Mouse (Mus musculus): Measurements from ENCODE around the gene Gm15130. TPM values are rescaled to one million over a fixed set of nuclear protein-coding genes. Genes with fewer than 3 reads are reported as not detected.

Gm15130 gene
- not detected for total RNA-seq (2021)

- no peak for DNase-seq (ENCODE audit: extremely low spot score in 1 of 2, low spot score in 1 of 2)
These were observed at the start of gene Gm15130 for GRCm38 (mm10) chr2:111152836-111153235. Gm15130 (minus strand) TSS chr2:111152936.

GRCm38 (mm10) chr2:111182068-111182467 lies 29.3 kb upstream of the Gm15130 start:
- DNase-seq (ENCODE audit: extremely low spot score in 1 of 2, low spot score in 1 of 2) = no peak

GRCm38 (mm10) chr2:111135739-111136138 lies 17.0 kb downstream of the Gm15130 start:
- no peak for DNase-seq (ENCODE audit: extremely low spot score in 1 of 2, low spot score in 1 of 2)

DNA sequence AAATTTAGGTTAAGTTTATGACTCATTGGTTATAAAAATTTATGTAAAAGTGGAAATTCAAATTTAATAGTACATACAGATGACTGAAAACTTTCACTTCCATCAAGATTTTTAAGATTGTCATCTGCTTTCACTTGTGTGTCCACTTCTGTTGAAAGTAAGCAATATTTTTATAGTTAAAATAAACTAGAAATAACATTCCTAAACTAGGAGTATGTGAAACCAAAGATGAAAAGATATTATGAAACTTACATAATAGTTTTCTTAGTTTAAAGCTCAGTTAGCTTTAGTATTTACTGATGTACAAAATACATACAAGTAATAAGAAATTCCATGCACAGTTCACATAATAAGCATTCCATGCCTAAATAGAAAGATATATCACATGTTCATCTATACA lies 46.9 kb downstream of the Gm15130 start, which contains the start of gene Gm13941:
Gene Gm13941 (minus strand): TSS at position 101 of the 400 bp plus-strand sequence.
- no peak for DNase-seq (ENCODE audit: extremely low spot score in 1 of 2, low spot score in 1 of 2)

Other genes starting within 250 kb of the Gm15130 start
- 10 to 100 TPM; 60.7 to 65.6 TPM for gene Ano3, start 202.0 kb downstream of the Gm15130 start, total RNA-seq (2021)
- gene Gm13941, start 47.0 kb downstream of the Gm15130 start, total RNA-seq (2021) = not detected
- gene 4930430A15Rik, start 76.7 kb upstream of the Gm15130 start, total RNA-seq (2021) = not detected
- not detected for gene Olfr1275, start 82.3 kb upstream of the Gm15130 start, total RNA-seq (2021)
- not detected for gene Olfr1276, start 101.6 kb upstream of the Gm15130 start, total RNA-seq (2021)
- gene Olfr1277, start 121.2 kb upstream of the Gm15130 start, total RNA-seq (2021) = not detected
- gene Olfr1278, start 137.2 kb upstream of the Gm15130 start, total RNA-seq (2021) = not detected
- gene Olfr1279, start 147.7 kb upstream of the Gm15130 start, total RNA-seq (2021) = not detected
- not detected for gene Olfr1280, start 161.1 kb upstream of the Gm15130 start, total RNA-seq (2021)
- gene Olfr1281, start 173.6 kb upstream of the Gm15130 start, total RNA-seq (2021) = not detected
- not detected for gene Olfr1282, start 183.1 kb upstream of the Gm15130 start, total RNA-seq (2021)
- not detected for gene Olfr1283, start 213.9 kb upstream of the Gm15130 start, total RNA-seq (2021)
- not detected for gene Olfr1284, start 222.6 kb upstream of the Gm15130 start, total RNA-seq (2021)